Mouse (Mus musculus): ENCODE measurements around the gene Tmem39b. TPM values are rescaled to one million over a fixed set of nuclear protein-coding genes. Genes with fewer than 3 reads are reported as not detected.

Gene Tmem39b
- polyA plus RNA-seq, 1 experiment from 2014 or later = 7.7 TPM

DNA sequence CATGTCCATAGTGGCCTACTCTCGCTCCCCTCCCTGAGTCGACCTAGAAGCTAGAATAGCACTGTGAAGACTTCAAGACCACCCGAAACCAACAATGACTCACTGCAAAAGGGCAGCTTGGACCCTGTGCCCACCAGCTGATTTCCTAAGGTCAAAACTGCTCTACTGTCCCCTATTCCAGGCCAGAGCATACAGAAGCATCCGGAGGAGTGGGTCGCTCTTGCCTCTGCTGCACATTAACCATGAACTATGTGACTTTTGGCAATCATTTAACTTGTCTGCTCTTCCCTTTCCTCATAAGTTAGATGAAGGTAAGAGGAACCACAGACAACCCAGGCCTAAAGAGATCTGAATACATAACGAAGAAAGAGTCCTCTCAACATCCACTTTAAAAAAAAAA is 12.1 kb downstream of the Tmem39b start:
- DNase-seq (ENCODE audit: low spot score) = no peak

DNA sequence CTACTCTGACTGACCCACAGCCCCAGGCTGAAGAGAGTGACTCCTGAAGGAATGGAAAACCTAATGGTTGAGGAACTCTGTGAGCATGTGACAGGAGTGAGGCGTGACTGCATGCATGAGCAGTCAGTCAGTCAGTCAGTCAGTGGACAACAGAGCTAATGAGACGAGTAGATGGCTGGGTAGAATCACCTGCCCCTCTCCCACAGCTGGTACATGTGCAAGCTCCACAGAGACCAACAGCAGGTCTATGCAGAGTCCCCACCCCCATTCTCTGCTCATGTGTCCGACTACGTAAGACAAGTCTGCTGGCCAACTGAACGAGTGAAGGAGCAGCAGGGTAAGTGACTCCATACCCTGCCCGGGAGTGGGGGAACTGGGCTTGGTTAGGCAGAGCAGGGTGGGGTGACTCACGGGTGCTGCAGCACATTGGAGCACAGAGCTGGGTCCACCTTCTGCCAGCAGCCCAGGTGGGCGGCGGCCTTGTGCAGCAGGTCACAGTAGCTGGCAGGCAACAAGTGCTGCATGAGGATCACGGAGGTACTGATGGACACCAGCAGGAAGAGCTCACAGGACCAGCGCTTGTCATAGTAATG is 12.6 kb downstream of the Tmem39b start:
- DNase-seq (ENCODE audit: low spot score) = no peak

- DNase-seq (ENCODE audit: low spot score) = no peak
These were observed 14.8 kb downstream of the Tmem39b start for GRCm38 (mm10) chr4:129681837-129682236.

- no peak for DNase-seq (ENCODE audit: low spot score)
These were observed 23.7 kb downstream of the Tmem39b start for GRCm38 (mm10) chr4:129672878-129673449.

DNA sequence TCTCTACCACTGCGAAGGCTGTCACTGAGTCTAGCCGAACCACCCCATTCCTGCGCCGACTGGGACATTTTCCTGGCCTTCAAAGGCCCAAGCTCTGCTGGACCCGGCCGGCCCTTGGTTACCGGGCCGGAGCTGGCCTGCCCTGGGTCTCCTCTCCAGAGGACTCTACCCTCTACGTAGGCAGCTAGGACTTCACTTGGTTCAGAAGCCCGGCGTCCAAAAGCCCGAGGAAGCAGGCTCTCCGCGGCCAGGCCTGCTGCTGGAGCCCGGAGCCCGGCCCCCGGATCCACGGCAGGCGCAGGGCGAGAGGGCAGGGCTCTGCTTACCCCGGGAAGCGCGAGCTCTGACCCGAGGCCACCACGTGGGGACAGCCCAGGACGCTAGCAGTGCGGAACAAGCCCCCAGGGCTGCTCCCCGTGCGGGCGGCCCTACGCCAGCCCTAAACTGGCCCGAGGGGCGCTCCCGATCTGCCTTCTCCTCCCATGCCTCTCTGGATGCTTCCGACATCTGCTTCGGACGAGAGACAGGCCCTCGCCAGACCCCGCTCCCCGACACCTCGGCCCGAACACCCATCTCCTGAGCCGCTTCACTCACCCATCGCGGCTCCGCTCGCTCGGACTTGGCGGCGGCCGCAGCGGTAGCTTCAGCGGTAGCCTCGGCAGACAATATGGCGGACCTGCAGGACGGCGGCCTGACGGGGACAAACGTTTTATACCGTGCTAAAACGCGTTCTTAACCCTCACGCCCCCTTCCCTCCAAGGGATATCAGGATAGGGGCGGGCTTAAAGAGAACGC is 24.4 kb downstream of the Tmem39b start, which contains the start of gene Kpna6:
Gene Kpna6 (minus strand): TSS at position 685 of the 795 bp plus-strand sequence.
- DNase-seq (ENCODE audit: low spot score) = peak; percentile 82

DNA sequence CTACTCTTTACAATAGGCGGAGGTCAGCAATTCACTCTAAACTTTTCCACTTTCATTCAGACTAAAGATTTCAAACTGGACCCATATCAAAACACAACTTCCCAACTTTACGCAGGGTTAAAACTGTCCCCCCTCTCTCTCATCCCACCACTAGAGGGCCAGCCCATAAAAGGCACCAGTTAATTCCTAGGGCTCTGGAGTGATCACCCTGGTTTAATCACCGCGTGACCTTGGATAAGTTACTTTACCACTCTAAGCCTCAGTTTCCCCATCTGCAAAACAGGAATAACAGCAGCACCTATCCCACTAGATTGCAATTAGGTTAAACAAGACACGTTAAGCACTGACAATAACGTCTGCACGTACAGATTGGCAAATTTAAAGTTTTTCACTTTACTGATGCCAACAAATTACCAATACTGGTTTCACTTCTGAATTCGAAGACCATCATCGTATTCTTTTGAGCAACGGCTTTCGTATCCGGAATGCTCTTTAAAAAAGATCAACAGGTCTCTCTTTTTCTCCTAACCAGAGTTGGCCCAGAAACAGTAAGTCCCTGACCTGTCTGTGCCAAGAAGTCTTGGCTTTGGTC is 25.1 kb downstream of the Tmem39b start:
- peak; percentile 56 for DNase-seq (ENCODE audit: low spot score)

- DNase-seq (ENCODE audit: low spot score) = no peak
These were observed 34.3 kb downstream of the Tmem39b start for GRCm38 (mm10) chr4:129662255-129662813.

DNA sequence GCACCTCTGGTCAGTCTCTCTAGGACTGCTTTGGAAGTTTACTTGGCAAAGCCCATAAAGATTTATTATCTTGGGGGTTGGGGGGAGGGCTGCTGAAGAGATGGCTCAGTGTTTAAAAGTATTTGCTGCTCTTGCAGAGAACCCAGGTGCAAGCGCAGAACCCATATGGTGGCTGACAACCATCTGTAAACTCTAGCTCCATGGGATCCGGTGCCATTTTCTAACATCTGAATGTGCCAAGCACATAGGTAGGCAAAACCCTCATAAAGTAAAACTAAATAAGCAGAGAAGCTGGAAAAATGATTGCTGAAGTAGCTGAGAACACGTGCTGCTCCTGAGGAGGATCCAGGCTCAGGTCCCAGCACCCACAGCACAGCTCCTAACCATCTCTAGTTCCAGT is 35.1 kb downstream of the Tmem39b start:
- DNase-seq (ENCODE audit: low spot score) = no peak

DNA sequence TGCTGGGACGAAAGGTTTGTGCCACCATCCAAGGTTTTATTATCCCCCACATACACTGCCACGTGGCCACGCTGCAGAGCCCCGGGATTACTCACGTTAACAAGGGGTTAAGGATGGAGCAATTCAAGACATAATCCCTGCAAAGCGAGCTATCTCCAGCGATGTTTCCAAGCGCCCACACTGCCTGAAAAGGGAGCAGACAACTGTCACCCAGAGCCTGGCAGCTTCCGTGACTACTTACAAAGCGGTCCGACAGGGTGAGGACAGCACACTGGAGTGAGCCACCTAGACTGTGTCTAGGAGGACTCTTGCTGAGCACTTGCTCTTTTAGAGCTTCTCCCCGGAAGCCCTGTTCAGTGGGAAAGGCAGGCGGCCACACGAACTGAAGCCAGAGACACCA is 41.9 kb downstream of the Tmem39b start:
- no peak for DNase-seq (ENCODE audit: low spot score)

- DNase-seq (ENCODE audit: low spot score) = no peak
These were observed 46.3 kb downstream of the Tmem39b start for GRCm38 (mm10) chr4:129650359-129650758.

- DNase-seq (ENCODE audit: low spot score) = no peak
These were observed 48.0 kb downstream of the Tmem39b start for GRCm38 (mm10) chr4:129648656-129649055.

DNA sequence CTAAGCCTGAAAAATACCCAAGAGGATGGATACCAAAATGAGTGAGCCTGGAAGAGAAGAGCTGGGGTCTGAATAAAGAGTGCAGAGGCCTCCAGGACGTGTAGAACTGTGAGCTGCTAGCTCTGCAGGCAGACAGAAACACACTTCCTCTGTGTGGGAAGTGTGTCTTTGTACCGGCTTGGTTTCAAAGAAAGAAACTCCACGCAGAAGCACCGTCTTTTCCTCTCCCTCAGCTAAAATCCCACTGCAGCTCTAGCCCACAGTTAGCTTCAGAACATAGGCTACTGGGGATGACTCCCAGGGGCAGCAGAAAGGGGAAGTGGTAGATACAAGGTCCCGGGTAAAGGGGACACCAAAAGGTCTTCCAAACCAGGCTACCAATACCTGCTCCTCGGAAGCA is 51.4 kb downstream of the Tmem39b start:
- DNase-seq (ENCODE audit: low spot score) = no peak

- no peak for DNase-seq (ENCODE audit: low spot score)
These were observed 54.9 kb downstream of the Tmem39b start for GRCm38 (mm10) chr4:129641756-129642155.

DNA sequence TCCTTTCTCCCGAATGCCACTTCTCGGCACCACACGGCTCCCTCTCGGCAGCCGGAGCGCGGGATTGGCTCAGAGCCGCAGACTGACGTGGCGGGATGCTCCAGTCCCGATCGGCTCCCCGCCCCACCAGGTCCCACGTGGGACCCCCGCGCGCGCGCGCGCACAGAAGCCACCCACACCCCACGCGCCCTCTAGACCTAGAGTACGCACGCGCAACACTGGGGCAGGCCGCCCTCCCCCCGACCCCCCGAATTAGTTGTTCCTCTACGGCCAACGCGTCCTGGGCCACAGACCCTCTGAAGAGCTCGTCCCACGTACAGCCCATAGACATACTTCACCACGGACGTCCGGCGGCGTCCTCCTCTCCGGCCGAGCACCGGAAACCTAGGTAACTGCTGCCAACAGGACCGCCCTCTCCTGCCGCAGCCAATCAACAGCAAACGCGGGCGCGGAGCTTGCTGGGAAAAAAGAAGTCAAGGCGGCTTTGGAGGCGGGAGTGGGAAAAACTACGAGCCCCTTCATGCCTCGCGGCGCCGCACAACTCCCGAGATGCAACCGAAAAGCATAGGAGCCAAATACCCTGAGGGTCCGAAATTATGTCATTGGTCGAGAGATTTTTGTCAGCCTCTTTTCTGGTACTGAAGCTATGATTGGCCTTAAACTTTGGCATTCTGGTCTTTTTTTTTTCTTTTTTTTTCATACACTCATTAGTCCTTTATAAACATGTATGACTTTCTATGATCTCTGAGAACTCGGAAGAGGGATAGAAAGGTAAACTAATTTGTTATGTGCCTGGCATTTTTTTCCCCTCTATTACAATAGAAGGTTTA is 55.8 kb downstream of the Tmem39b start, which contains the start of gene Txlna:
Gene Txlna (minus strand): TSS at position 428 of the 830 bp plus-strand sequence.
- peak; percentile 97 for DNase-seq (ENCODE audit: low spot score)

- no peak for DNase-seq (ENCODE audit: low spot score)
These were observed 56.5 kb downstream of the Tmem39b start for GRCm38 (mm10) chr4:129640101-129640637.

- no peak for DNase-seq (ENCODE audit: low spot score)
These were observed 57.4 kb downstream of the Tmem39b start for GRCm38 (mm10) chr4:129639221-129639620.

DNA sequence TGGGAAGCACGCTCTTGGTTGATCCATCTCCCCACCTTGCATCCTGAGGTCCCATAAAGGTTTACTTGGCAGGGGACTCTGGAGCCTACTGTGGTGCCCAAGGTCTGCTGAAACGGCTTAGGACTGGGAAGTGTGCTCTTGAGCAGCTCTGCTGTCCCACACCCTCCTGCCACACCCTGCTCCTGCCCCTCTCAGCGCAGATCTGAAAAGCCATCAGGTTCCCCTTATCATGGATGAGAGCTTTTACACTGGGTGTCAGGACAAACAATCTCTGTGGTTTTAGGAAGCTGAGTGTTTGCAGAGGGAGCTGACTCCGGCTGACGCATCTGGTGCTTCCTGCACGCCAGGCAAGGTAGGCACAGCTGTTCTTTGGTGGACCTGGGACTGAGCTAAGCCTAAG is 62.8 kb downstream of the Tmem39b start:
- no peak for DNase-seq (ENCODE audit: low spot score)

GRCm38 (mm10) chr4:129631867-129632266 is 64.8 kb downstream of the Tmem39b start:
- DNase-seq (ENCODE audit: low spot score) = no peak

DNA sequence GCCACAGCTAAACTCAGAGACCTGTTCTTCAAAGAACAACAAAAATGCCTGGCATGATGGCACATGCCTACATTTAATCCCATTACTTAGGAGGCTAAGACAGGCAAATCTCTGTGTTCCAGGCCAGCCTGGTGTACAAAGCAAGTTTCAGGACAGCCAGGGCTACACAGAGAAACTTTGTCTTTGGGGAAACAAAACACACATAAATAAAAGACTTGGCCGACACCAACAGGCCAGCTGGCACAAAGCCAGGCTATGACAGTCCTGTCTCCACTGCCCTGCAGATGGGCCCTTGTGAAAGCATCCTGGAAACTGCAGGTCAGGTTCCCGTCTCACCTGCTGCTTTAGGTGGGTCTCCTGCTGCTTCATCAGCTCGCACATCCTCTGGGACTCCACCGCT is 65.7 kb downstream of the Tmem39b start:
- DNase-seq (ENCODE audit: low spot score) = no peak
